Mouse (Mus musculus) gastrocnemius, postnatal 14 days (tissue): Measurements from ENCODE around the gene Myo18b. TPM values are rescaled to one million over a fixed set of nuclear protein-coding genes. Genes with fewer than 3 reads are reported as not detected.

Source experiments
- DNase-seq: peaks from one replicate; pipeline ENCODE4 v3.0.0; 2021; ENCODE audit warnings: mixed read lengths
- intact Hi-C: fragments of 180-260 bp; cut with DNase I; formaldehyde crosslinking; loops from one replicate; pipeline ENCODE4 v1.15.1; 2025; ENCODE audit warnings: low total_unique reads
- total RNA-seq, 2 experiments: library from RNA; stranded (reverse); gene quantifications; 2 replicates each; pipeline ENCODE4 v1.2.3; 2021

Myo18b gene
- total RNA-seq, 2 experiments from 2014 or later = 409 to 424 TPM

GRCm38 (mm10) chr5:112833866-112834265 is 62.3 kb downstream of the Myo18b start:
- DNase-seq = no peak
- intact Hi-C loops = no loop called here

- DNase-seq = no peak
- intact Hi-C loops = no loop called here
These were observed 70.9 kb downstream of the Myo18b start for GRCm38 (mm10) chr5:112825091-112825794.

- DNase-seq = no peak
- intact Hi-C loops = no loop called here
These were observed 71.8 kb downstream of the Myo18b start for GRCm38 (mm10) chr5:112824376-112824775.

GRCm38 (mm10) chr5:112822426-112822825 is 73.7 kb downstream of the Myo18b start:
- no peak for DNase-seq

GRCm38 (mm10) chr5:112815051-112815450 is 81.1 kb downstream of the Myo18b start:
- intact Hi-C loops = no loop called here
- no peak for DNase-seq

More at GRCm38 (mm10) chr5:112822426-112822825, 73.7 kb downstream of the Myo18b start:
- intact Hi-C loops = no loop called here

GRCm38 (mm10) chr5:112807629-112808028 is 88.5 kb downstream of the Myo18b start:
- intact Hi-C loops = no loop called here
- DNase-seq = no peak

GRCm38 (mm10) chr5:112796086-112796485 is 100.1 kb downstream of the Myo18b start:
- no peak for DNase-seq
- intact Hi-C loops = no loop called here

- intact Hi-C loops = no loop called here
- DNase-seq = no peak
These were observed 104.1 kb downstream of the Myo18b start for GRCm38 (mm10) chr5:112791792-112792780.

- no peak for DNase-seq
- intact Hi-C loops = no loop called here
These were observed 105.6 kb downstream of the Myo18b start for GRCm38 (mm10) chr5:112790376-112791111.

- no peak for DNase-seq
- intact Hi-C loops = no loop called here
These were observed 107.7 kb downstream of the Myo18b start for GRCm38 (mm10) chr5:112788441-112788840.

GRCm38 (mm10) chr5:112786788-112787187 is 109.4 kb downstream of the Myo18b start:
- no peak for DNase-seq
- intact Hi-C loops = no loop called here

GRCm38 (mm10) chr5:112786031-112786430 is 110.1 kb downstream of the Myo18b start:
- intact Hi-C loops = no loop called here
- no peak for DNase-seq

GRCm38 (mm10) chr5:112781719-112782118 is 114.4 kb downstream of the Myo18b start:
- DNase-seq = no peak
- intact Hi-C loops = no loop called here

GRCm38 (mm10) chr5:112781231-112781630 is 114.9 kb downstream of the Myo18b start:
- intact Hi-C loops = no loop called here
- DNase-seq = no peak

- peak; percentile 70 for DNase-seq
- intact Hi-C loops = no loop called here
These were observed 115.8 kb downstream of the Myo18b start for GRCm38 (mm10) chr5:112780383-112780782.

- DNase-seq = no peak
- intact Hi-C loops = no loop called here
These were observed 119.3 kb downstream of the Myo18b start for GRCm38 (mm10) chr5:112776781-112777405.

GRCm38 (mm10) chr5:112773429-112773828 is 122.7 kb downstream of the Myo18b start:
- intact Hi-C loops = no loop called here
- no peak for DNase-seq

- DNase-seq = no peak
These were observed 124.7 kb downstream of the Myo18b start for GRCm38 (mm10) chr5:112771376-112771901.

GRCm38 (mm10) chr5:112769721-112770119 is 126.4 kb downstream of the Myo18b start:
- intact Hi-C loops = no loop called here
- no peak for DNase-seq

More at GRCm38 (mm10) chr5:112771376-112771901, 124.7 kb downstream of the Myo18b start:
- intact Hi-C loops = no loop called here
